Mouse (Mus musculus): ENCODE measurements around the gene Cep72. TPM values are rescaled to one million over a fixed set of nuclear protein-coding genes. Genes with fewer than 3 reads are reported as not detected.

Cep72 gene
- polyA plus RNA-seq, 2 experiments from 2014 or later = 10.2 to 11.0 TPM

Other genes with a start within 250 kb of the Cep72 start
- gene Nkd2, start 214.7 kb downstream of the Cep72 start, polyA plus RNA-seq (2017; shearing (Covaris generic)) = under 1 TPM; 0.14 to 0.38 TPM
- 1 to 10 TPM; 1.2 to 2.0 TPM for gene Trip13, start 124.5 kb downstream of the Cep72 start, polyA plus RNA-seq (2017; shearing (Covaris generic))
- 10 to 100 TPM; 61.9 to 72.2 TPM for gene Brd9, start 124.5 kb downstream of the Cep72 start, polyA plus RNA-seq (2017; shearing (Covaris generic))
- not detected for gene Zdhhc11, start 98.4 kb downstream of the Cep72 start, polyA plus RNA-seq (2017; shearing (Covaris generic))
- 1 to 10 TPM in 1 of 2 experiments, under 1 TPM in 1; 0.67 to 1.7 TPM for gene Tppp, start 52.9 kb downstream of the Cep72 start, polyA plus RNA-seq (2017; shearing (Covaris generic))
- not detected for gene Slc9a3, start 59.2 kb upstream of the Cep72 start, polyA plus RNA-seq (2017; shearing (Covaris generic))
- gene Exoc3, start 146.4 kb upstream of the Cep72 start, polyA plus RNA-seq (2017; shearing (Covaris generic)) = 10 to 100 TPM; 76.7 to 77.9 TPM
- gene Ahrr, start 230.0 kb upstream of the Cep72 start, polyA plus RNA-seq (2017; shearing (Covaris generic)) = under 1 TPM; 0.15 to 0.16 TPM